Comparison of ENCODE assay signal across 7 mouse cellular contexts in genomic region chr12:98674627-98675143, GRCm38 (mm10). TPM values are rescaled to one million over a fixed set of nuclear protein-coding genes. Genes with fewer than 3 reads are reported as not detected.
DNase-seq lines count a peak whose midpoint lies in the region; ATAC-seq lines count a peak whose summit lies in the region.

No protein-coding gene starts in this region.

- H3K27ac ChIP-seq in embryonic facial prominence, embryonic 11.5 days (replicated peaks; ENCODE audit: low read depth, low read length) = no peak overlapping the region
- no peak overlapping the region for H3K27ac ChIP-seq in limb, embryonic 10.5 days
- H3K27ac ChIP-seq in midbrain, embryonic 12.5 days (replicated peaks) = no peak overlapping the region

- H3K27me3 ChIP-seq in embryonic facial prominence, embryonic 11.5 days (ENCODE audit: control insufficient read depth, insufficient read depth, low read length) = no peaks in the 10 kb centered on the region
- no peaks in the 10 kb centered on the region for H3K27me3 ChIP-seq in limb, embryonic 10.5 days (ENCODE audit: low read depth, poor library complexity, severe bottlenecking)
- H3K27me3 ChIP-seq in midbrain, embryonic 12.5 days = no peaks in the 10 kb centered on the region

- peak; percentile 87 for DNase-seq in adrenal gland, postnatal 14 days
- peak; percentile 81 for DNase-seq in embryonic facial prominence, embryonic 11.5 days (ENCODE audit: low spot score)
- peak; percentile 96 for DNase-seq in heart, adult 11 months
- DNase-seq in kidney, adult 11 months = peak; percentile 82
- DNase-seq in limb, embryonic 10.5 days (ENCODE audit: low spot score) = peak; percentile 77
- peak; percentile 82 for DNase-seq in skeletal muscle tissue, adult 2 months (ENCODE audit: low read depth, low spot score)

- WGBS in embryonic facial prominence, embryonic 11.5 days = 9% methylated on average over 9 of the region's 9 CpGs
- WGBS in limb, embryonic 10.5 days = 9% methylated on average over 9 of the region's 9 CpGs
- 11% methylated on average over 9 of the region's 9 CpGs for WGBS in midbrain, embryonic 12.5 days

- ATAC-seq in embryonic facial prominence, embryonic 11.5 days (replicated peaks; ENCODE audit: insufficient number of reproducible peaks, low FRiP score, low TSS enrichment, low read depth) = peak; percentile 83
- peak; percentile 75 for ATAC-seq in midbrain, embryonic 12.5 days (ENCODE audit: low FRiP score, low read depth)

- H3K9ac ChIP-seq in embryonic facial prominence, embryonic 11.5 days (replicated peaks; ENCODE audit: low read length) = peak overlapping the region; percentile 13; the same call in 1 of the 2 replicates
- no peak overlapping the region for H3K9ac ChIP-seq in midbrain, embryonic 12.5 days (replicated peaks)

- peak overlapping the region; percentile 43 for H3K4me2 ChIP-seq in embryonic facial prominence, embryonic 11.5 days (ENCODE audit: low read depth, low read length)
- H3K4me2 ChIP-seq in midbrain, embryonic 12.5 days (replicated peaks) = peak overlapping the region; percentile 41

- H3K4me3 ChIP-seq in embryonic facial prominence, embryonic 11.5 days (ENCODE audit: low read depth, low read length) = peak overlapping the region; percentile 8; the same call in 1 of the 2 replicates
- peak overlapping the region; percentile 39 for H3K4me3 ChIP-seq in limb, embryonic 10.5 days
- H3K4me3 ChIP-seq in midbrain, embryonic 12.5 days = peak overlapping the region; percentile 21; the same call in 1 of the 2 replicates

- no peaks in the 10 kb centered on the region for H3K4me1 ChIP-seq in embryonic facial prominence, embryonic 11.5 days (ENCODE audit: control insufficient read depth, insufficient read depth, low read length)
- H3K4me1 ChIP-seq in limb, embryonic 10.5 days = no peaks in the 10 kb centered on the region
- 0 out of 2 replicates have a peak, but pooled peaks cover 3% of the 10 kb centered on the region for H3K4me1 ChIP-seq in midbrain, embryonic 12.5 days

- H3K36me3 ChIP-seq in embryonic facial prominence, embryonic 11.5 days (replicated peaks; ENCODE audit: control insufficient read depth, insufficient read depth, low read depth, low read length) = no peaks in the 10 kb centered on the region
- H3K36me3 ChIP-seq in limb, embryonic 10.5 days = peaks cover 27% of the 10 kb centered on the region
- peaks cover 26% of the 10 kb centered on the region for H3K36me3 ChIP-seq in midbrain, embryonic 12.5 days

- H3K9me3 ChIP-seq in embryonic facial prominence, embryonic 11.5 days (replicated peaks; ENCODE audit: control insufficient read depth, low read length) = no peaks in the 10 kb centered on the region
- no peaks in the 10 kb centered on the region for H3K9me3 ChIP-seq in limb, embryonic 10.5 days (replicated peaks)
- H3K9me3 ChIP-seq in midbrain, embryonic 12.5 days = no peaks in the 10 kb centered on the region

RNA-seq across cellular contexts. Expression of gene Spata7, which starts 46.7 kb away (rescaled TPM):
- 9.9 and 10.4 TPM in 2 replicates for total RNA-seq in adrenal gland, postnatal 14 days (2021)
- 20.4 and 21.7 TPM in 2 replicates for polyA plus RNA-seq in embryonic facial prominence, embryonic 11.5 days (2014; fragmentation: Nextera tagmentation; extraction: Ambion mirVana)
- polyA plus RNA-seq in limb, embryonic 10.5 days (2016; fragmentation: Nextera tagmentation; extraction: Ambion mirVana) = 19.5 and 21.4 TPM in 2 replicates
- 24.2 and 26.0 TPM in 2 replicates for polyA plus RNA-seq in midbrain, embryonic 12.5 days (2016; fragmentation: Nextera tagmentation; extraction: Ambion mirVana)
